Mouse (Mus musculus) left cerebral cortex, adult 6 months (tissue): ENCODE measurements around the gene Hlcs. TPM values are rescaled to one million over a fixed set of nuclear protein-coding genes. Genes with fewer than 3 reads are reported as not detected.

Source experiments
- long read RNA-seq, 2 experiments: library from polyadenylated mRNA; unstranded; transcript quantifications; one replicate each; pipeline ENCODE4 v2.0.0; 2019 to 2020
- polyA plus RNA-seq: library from polyadenylated mRNA; unstranded; fragments of <200 nt; fragmentation: Nextera tagmentation; gene quantifications from 2 replicates; pipeline ENCODE4 v1.2.3, GENCODE M21; 2021

Gene Hlcs
- 4.4 and 4.7 TPM in 2 replicates for polyA plus RNA-seq
- long read RNA-seq, experiment 1, full-length matches to known transcripts, result 5 of 13 reads
- long read RNA-seq, experiment 1, partial matches to known transcripts, result 1 of 13 reads
- long read RNA-seq, experiment 1, other reads (novel, unspliced or antisense), result 7 of 13 reads
- long read RNA-seq, experiment 2, full-length matches to known transcripts, result 3 of 7 reads
- long read RNA-seq, experiment 2, partial matches to known transcripts, result 1 of 7 reads
- long read RNA-seq, experiment 2, other reads (novel, unspliced or antisense), result 3 of 7 reads

GRCm38 (mm10) chr16:94313229-94314030 is at the start of gene Hlcs:
Gene Hlcs (minus strand): TSS chr16:94313571.

GRCm38 (mm10) chr16:94327781-94328711 is 14.7 kb upstream of the Hlcs start, which contains the start of gene Ripply3:
Gene Ripply3 (plus strand): TSS chr16:94328420.

DNA sequence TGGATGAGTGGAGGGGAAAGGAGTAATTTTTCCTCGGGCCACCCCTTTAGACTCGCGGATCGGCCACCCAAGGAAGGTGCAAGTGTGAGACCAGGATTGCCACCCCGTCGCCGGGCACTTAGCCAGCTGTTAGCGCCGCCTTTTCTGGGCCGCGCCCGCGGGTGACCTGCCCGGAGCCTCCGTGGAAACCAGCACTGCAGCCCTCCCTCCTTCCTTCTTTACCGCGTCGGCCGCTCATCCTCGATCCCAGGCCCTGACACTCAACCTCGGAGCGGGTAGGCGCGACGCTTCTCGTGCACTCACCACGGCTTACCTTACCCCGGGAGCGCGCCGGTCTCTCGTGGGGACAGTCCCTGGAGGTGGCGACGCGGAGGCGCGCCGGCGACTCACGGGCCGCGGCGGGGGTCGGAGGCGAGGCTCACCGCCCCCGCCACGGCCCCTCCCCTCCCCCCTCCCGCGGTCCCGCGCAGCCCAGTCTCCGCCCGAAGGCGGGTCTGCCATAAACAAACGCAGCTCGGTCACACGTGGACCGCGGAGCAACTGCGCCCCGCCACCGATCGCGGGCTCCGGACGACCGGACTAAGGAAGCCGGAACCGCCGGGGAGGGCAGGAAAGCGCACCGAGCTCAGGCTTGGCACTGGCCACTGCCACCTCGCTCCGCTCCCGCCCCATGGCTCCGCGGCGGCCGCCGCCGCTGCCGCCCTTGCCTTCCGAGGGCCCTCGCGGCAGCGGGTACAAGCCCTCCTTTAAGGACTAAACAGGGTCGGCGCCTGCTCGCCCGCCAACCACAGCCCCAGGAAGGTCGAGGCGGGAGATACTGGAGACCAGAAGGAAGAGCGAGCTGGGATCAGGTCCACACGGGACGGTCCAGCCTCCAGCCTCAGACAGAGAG is 228.4 kb downstream of the Hlcs start, which contains the start of gene Sim2:
Sim2 (plus strand) TSS at position 221 of the 892 bp plus-strand sequence.

Other genes starting within 250 kb of the Hlcs start
- gene Sim2, start 228.6 kb downstream of the Hlcs start, polyA plus RNA-seq, result not detected in 2 replicates
- 0.16 and 0.34 TPM in 2 replicates for gene Ripply3, start 14.8 kb upstream of the Hlcs start, polyA plus RNA-seq
- 522 and 537 TPM in 2 replicates for gene Ttc3, start 57.0 kb upstream of the Hlcs start, polyA plus RNA-seq
- 131 and 159 TPM in 2 replicates for gene Pigp, start 58.3 kb upstream of the Hlcs start, polyA plus RNA-seq
- gene Vps26c, start 213.3 kb upstream of the Hlcs start, polyA plus RNA-seq, result 29.7 and 41.6 TPM in 2 replicates